Mouse (Mus musculus): Measurements from ENCODE around the gene Slc25a51. TPM values are rescaled to one million over a fixed set of nuclear protein-coding genes. Genes with fewer than 3 reads are reported as not detected.

Gene Slc25a51
- polyA plus RNA-seq (2014; fragmentation: Nextera tagmentation; extraction: Ambion mirVana), result 69.3 and 79.1 TPM in 2 replicates

DNA sequence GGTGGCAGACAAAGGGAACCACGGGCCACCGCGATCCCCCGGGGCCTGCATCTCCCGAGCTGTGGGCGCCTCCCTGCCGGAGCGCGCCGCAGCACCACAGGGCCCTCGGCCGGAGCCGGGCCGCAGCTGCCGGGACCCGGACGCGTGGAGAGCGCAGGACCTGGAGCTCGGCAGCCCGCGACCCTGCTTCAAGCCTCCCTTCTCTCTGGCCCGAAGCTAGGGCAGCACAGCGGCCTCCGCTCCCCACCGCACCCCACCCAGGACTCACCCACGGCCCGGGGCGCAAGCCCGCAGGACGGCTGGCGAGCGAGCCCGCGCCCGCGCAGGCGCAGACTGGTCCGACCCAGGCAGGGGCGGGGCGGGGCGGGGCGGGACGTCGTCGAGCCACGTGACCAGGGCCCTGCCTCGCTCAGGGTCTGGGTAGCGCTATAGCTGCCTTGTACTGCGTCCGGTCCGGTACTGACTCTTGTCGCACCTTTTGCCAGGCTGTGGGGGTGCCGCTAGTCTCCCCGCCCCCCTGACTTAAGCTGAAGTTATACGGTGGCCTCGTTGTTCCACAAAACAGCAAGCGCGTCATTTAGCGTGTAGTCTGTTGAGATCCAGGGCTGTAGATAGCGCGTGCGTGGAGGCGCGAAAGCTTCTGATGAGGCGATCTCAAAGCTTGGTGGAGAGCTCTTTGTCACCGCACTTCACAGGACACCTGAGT is at the start of gene Slc25a51:
Slc25a51 (minus strand) TSS at position 340 of the 706 bp plus-strand sequence.
- Histone ChIP-seq H3K27me3 (ENCODE audit: control insufficient read depth, insufficient read depth, low read length) (no peaks in the 10 kb centered on the region), H3K9ac (peak within 1 kb of the TSS; percentile 98), H3K4me2 (replicated peaks) (peak within 1 kb of the TSS; percentile 86), H3K27ac (peak within 1 kb of the TSS; percentile 86), H3K4me3 (replicated peaks; ENCODE audit: low read length) (peak within 1 kb of the TSS; percentile 99), H3K9me3 (ENCODE audit: control insufficient read depth, low read length) (no peaks in the 10 kb centered on the region), H3K4me1 (replicated peaks; ENCODE audit: control insufficient read depth, insufficient read depth, low read length) (peaks cover 17% of the 10 kb centered on the region), H3K36me3 (replicated peaks; ENCODE audit: control insufficient read depth, insufficient read depth) (peaks cover 10% of the 10 kb centered on the region)
- ATAC-seq (ENCODE audit: low FRiP score) (peak; percentile 97), DNase-seq (ENCODE audit: low spot score) (peak; percentile 92)
- WGBS, result under 1% methylated on average over 64 of the region's 67 CpGs

DNA sequence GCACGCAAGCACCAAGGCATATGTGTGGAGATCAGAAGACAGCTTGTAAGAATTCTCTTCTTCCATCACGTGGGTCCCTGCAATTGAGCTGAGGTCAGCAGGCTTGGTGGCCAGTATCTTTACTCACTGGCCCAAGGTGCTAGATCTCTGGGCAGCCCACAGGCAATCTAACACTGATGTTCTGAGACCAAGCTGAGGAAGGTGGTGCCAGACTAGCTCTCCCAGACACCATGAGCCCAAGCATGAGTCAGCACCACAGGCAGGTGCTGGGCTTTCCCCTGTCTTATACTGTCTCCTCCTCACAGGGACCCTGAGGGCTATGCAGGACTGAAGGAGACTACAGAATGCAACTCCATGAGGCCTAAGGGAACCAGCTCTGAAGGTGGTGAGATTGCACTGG is 49.0 kb upstream of the Slc25a51 start:
- WGBS, result 96% methylated on average over 2 of the region's 2 CpGs
- no peak overlapping the region for H3K27ac ChIP-seq
- H3K4me3 ChIP-seq (replicated peaks; ENCODE audit: low read length), result no peak overlapping the region
- no peaks in the 10 kb centered on the region for H3K27me3 ChIP-seq (ENCODE audit: control insufficient read depth, insufficient read depth, low read length)
- DNase-seq (ENCODE audit: low spot score), result no peak
- no peaks in the 10 kb centered on the region for H3K9me3 ChIP-seq (ENCODE audit: control insufficient read depth, low read length)
- no peak overlapping the region for H3K9ac ChIP-seq
- ATAC-seq (ENCODE audit: low FRiP score), result no peak
- no peaks in the 10 kb centered on the region for H3K36me3 ChIP-seq (replicated peaks; ENCODE audit: control insufficient read depth, insufficient read depth)
- peaks cover 13% of the 10 kb centered on the region; the same call in 1 of the 2 replicates for H3K4me1 ChIP-seq (replicated peaks; ENCODE audit: control insufficient read depth, insufficient read depth, low read length)
- H3K4me2 ChIP-seq (replicated peaks), result no peak overlapping the region

DNA sequence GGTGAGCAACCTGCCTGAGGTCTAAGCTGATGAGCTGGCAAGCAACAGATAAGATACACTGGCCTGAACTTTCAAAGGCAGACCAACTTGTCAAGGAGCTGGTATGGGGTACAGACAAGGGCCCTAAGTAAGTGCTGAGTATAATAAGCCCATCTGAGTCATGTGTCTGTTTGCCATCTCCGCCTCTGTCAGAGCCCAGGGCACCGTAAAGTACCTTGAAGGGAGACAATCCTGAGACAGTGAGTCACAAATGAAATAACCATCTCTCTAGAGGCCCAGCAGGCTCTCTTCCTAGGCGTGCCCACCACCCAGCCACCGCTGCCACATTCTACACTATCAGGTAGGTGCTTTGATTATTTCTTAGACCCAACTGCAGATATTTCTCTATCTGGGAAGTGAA is 46.4 kb upstream of the Slc25a51 start:
- H3K9me3 ChIP-seq (ENCODE audit: control insufficient read depth, low read length), result no peaks in the 10 kb centered on the region
- no peaks in the 10 kb centered on the region for H3K36me3 ChIP-seq (replicated peaks; ENCODE audit: control insufficient read depth, insufficient read depth)
- ATAC-seq (ENCODE audit: low FRiP score) (no peak), DNase-seq (ENCODE audit: low spot score) (no peak)
- no peaks in the 10 kb centered on the region for H3K27me3 ChIP-seq (ENCODE audit: control insufficient read depth, insufficient read depth, low read length)
- WGBS, result 85% methylated on average over 4 of the region's 4 CpGs
- H3K4me1 ChIP-seq (replicated peaks; ENCODE audit: control insufficient read depth, insufficient read depth, low read length), result peaks cover 15% of the 10 kb centered on the region; the same call in 1 of the 2 replicates
- no peak overlapping the region for H3K9ac ChIP-seq
- no peak overlapping the region for H3K27ac ChIP-seq
- no peak overlapping the region for H3K4me2 ChIP-seq (replicated peaks)
- H3K4me3 ChIP-seq (replicated peaks; ENCODE audit: low read length), result no peak overlapping the region

DNA sequence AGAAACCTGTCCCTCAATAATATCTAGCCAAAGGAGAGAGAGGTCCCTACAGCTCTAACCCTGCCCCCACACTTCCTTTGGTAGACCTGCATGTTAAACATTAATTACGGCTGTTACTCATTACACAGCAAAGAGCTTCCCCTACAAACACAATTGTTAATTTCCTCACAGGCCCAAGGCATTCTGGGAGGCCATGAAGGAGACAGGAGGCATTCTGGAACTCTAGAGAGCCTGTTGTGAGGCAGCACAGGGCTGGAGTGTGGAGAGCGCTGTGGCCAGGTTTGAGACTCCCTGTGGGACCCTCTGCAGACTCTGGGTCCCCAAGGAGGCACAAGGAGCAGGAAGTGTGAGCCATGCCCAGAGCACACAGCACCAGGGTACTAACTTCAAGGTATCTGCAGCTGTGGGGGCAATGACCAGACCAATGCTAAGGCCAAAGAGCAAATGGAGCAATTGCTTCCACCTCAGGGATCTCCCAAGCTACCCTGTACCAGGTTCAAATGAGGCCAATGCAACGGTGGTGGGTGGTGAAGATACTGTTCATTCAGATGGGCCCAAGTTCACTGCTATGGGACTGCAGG is 44.8 kb upstream of the Slc25a51 start:
- no peak overlapping the region for H3K4me3 ChIP-seq (replicated peaks; ENCODE audit: low read length)
- 78% methylated on average over 3 of the region's 3 CpGs for WGBS
- no peak overlapping the region for H3K27ac ChIP-seq
- H3K9ac ChIP-seq, result no peak overlapping the region
- H3K4me2 ChIP-seq (replicated peaks), result no peak overlapping the region
- ATAC-seq (ENCODE audit: low FRiP score) (no peak), DNase-seq (ENCODE audit: low spot score) (no peak)
- no peaks in the 10 kb centered on the region for H3K9me3 ChIP-seq (ENCODE audit: control insufficient read depth, low read length)
- H3K27me3 ChIP-seq (ENCODE audit: control insufficient read depth, insufficient read depth, low read length), result no peaks in the 10 kb centered on the region
- no peaks in the 10 kb centered on the region for H3K36me3 ChIP-seq (replicated peaks; ENCODE audit: control insufficient read depth, insufficient read depth)
- H3K4me1 ChIP-seq (replicated peaks; ENCODE audit: control insufficient read depth, insufficient read depth, low read length), result peaks cover 29% of the 10 kb centered on the region

DNA sequence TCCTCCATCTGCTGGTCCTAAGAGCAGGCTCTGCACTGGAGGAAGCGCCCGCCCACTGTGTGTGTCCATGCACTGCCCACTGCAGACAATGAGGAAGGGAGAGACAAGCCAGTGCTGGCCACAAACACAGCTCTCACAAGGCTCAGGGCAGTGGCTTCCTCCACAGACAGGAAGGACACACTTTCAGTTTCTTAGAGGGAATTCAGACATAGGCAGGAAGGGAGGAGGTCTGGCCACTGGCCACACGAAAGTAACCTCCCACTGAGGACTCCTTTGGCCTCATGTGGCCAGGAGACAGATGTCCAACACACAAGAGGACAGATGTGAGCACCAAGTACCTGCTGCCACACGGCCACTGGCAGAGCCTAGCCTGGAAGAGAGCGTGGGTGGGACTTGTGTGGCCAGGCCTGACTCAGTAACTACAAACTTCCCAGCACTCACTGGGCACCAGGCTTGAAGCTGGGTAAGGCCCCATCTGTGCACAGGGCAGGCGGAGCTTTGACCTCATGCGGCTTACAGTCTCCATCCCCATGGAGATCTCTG is 44.1 kb upstream of the Slc25a51 start:
- Histone ChIP-seq H3K4me3 (replicated peaks; ENCODE audit: low read length) (no peak overlapping the region), H3K4me1 (replicated peaks; ENCODE audit: control insufficient read depth, insufficient read depth, low read length) (peaks cover 29% of the 10 kb centered on the region), H3K27ac (no peak overlapping the region), H3K4me2 (replicated peaks) (no peak overlapping the region), H3K9ac (no peak overlapping the region), H3K9me3 (ENCODE audit: control insufficient read depth, low read length) (no peaks in the 10 kb centered on the region), H3K36me3 (replicated peaks; ENCODE audit: control insufficient read depth, insufficient read depth) (no peaks in the 10 kb centered on the region), H3K27me3 (ENCODE audit: control insufficient read depth, insufficient read depth, low read length) (no peaks in the 10 kb centered on the region)
- no peak for ATAC-seq (ENCODE audit: low FRiP score)
- WGBS, result 64% methylated on average over 7 of the region's 7 CpGs
- DNase-seq (ENCODE audit: low spot score), result no peak

DNA sequence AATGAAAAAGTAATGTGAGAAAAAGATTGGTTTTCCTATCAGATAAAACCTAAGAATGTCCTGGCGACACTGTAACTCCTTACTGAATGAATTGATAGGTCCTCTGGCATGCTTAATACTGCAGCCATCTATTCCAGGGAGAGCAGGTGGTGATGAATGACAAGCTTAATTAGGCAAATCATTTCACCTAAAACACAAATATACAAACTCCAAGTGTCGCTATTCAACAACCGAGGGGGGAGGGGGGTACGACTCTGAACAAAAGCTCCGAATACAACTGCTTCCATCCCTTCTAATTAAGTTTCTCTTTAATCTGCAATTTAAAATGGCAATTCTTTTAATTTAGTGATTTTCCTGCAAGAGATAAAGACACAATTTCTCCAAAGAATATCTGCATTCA is 40.4 kb upstream of the Slc25a51 start:
- no peak overlapping the region for H3K27ac ChIP-seq
- 0 out of 2 replicates have a peak, but pooled peaks cover 4% of the 10 kb centered on the region for H3K36me3 ChIP-seq (replicated peaks; ENCODE audit: control insufficient read depth, insufficient read depth)
- H3K27me3 ChIP-seq (ENCODE audit: control insufficient read depth, insufficient read depth, low read length), result no peaks in the 10 kb centered on the region
- DNase-seq (ENCODE audit: low spot score), result no peak
- H3K4me1 ChIP-seq (replicated peaks; ENCODE audit: control insufficient read depth, insufficient read depth, low read length), result peaks cover 29% of the 10 kb centered on the region
- 40% methylated on average over 5 of the region's 5 CpGs for whole genome bisulfite sequencing
- ATAC-seq (ENCODE audit: low FRiP score), result no peak
- H3K9ac ChIP-seq, result no peak overlapping the region
- H3K9me3 ChIP-seq (ENCODE audit: control insufficient read depth, low read length), result no peaks in the 10 kb centered on the region
- no peak overlapping the region for H3K4me3 ChIP-seq (replicated peaks; ENCODE audit: low read length)
- no peak overlapping the region for H3K4me2 ChIP-seq (replicated peaks)

DNA sequence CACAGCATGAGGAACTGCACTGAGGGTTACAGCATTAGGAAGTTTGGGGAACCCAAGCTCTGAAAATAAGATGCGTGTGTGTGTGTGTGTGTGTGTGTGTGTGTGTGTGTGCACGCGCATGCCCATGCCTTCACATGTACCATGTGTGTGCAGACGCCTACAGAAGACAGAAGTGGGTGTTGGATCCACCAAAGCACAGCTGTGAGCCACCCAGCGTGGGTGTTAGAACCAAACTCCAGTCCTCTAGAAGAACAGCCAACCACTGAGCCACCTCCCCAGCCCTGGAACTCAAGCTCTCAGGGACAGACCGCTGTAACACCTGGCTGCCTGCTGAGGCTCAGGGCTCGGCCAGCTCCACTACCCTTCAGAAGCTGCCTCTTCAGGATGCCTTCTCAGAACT is 39.9 kb upstream of the Slc25a51 start:
- ATAC-seq (ENCODE audit: low FRiP score), result no peak
- Histone ChIP-seq H3K36me3 (replicated peaks; ENCODE audit: control insufficient read depth, insufficient read depth) (0 out of 2 replicates have a peak, but pooled peaks cover 4% of the 10 kb centered on the region), H3K4me1 (replicated peaks; ENCODE audit: control insufficient read depth, insufficient read depth, low read length) (peaks cover 25% of the 10 kb centered on the region), H3K9me3 (ENCODE audit: control insufficient read depth, low read length) (no peaks in the 10 kb centered on the region), H3K4me3 (replicated peaks; ENCODE audit: low read length) (no peak overlapping the region), H3K9ac (no peak overlapping the region), H3K27me3 (ENCODE audit: control insufficient read depth, insufficient read depth, low read length) (no peaks in the 10 kb centered on the region), H3K27ac (no peak overlapping the region), H3K4me2 (replicated peaks) (no peak overlapping the region)
- no peak for DNase-seq (ENCODE audit: low spot score)
- WGBS, result 86% methylated on average over 7 of the region's 7 CpGs

DNA sequence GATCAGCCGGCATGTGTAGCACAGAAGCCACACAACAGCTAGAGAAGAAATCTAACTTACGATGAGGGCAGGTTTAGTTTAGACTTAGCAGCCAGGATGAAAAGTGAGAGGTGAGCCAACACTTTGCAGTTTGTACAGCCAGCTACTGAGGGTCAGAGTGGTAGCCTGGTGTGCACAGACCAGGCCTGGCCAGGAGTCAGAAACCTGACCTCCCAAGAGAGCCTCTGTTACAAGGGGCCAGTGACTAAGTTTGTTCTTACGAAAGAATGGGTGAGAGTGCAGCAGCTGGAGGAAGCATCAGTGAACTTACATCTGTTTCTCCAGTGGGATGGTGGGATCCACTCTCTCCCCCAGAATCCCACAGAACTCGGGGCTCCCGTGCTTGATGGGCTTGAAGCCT is 38.6 kb upstream of the Slc25a51 start:
- WGBS, result 87% methylated on average over 5 of the region's 5 CpGs

DNA sequence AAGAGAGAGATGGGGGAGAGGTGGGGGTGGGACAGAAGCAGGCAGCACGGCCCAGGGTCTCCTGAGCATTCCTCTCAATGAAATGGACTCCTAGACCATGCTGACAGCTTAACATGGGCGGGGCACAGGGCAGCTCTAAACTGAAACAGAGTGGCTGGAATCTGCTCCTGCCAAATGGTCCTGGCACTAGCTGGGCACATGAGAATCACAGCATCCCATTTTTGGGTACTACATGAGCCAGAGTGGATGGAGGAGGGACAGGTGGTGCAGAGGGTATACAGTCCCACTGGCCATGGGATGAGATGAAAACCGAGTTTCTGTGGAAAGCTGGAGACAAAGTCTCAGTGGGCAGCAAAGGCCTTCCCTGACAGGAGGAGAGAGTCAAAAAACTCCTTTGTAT is 36.7 kb upstream of the Slc25a51 start:
- H3K27ac ChIP-seq, result no peak overlapping the region
- peaks cover 17% of the 10 kb centered on the region for H3K4me1 ChIP-seq (replicated peaks; ENCODE audit: control insufficient read depth, insufficient read depth, low read length)
- no peak overlapping the region for H3K4me3 ChIP-seq (replicated peaks; ENCODE audit: low read length)
- WGBS, result 51% methylated on average over 3 of the region's 3 CpGs
- DNase-seq (ENCODE audit: low spot score), result no peak
- ATAC-seq (ENCODE audit: low FRiP score), result no peak
- H3K9me3 ChIP-seq (ENCODE audit: control insufficient read depth, low read length), result no peaks in the 10 kb centered on the region
- no peak overlapping the region for H3K9ac ChIP-seq
- no peaks in the 10 kb centered on the region for H3K27me3 ChIP-seq (ENCODE audit: control insufficient read depth, insufficient read depth, low read length)
- H3K4me2 ChIP-seq (replicated peaks), result no peak overlapping the region
- H3K36me3 ChIP-seq (replicated peaks; ENCODE audit: control insufficient read depth, insufficient read depth), result 0 out of 2 replicates have a peak, but pooled peaks cover 4% of the 10 kb centered on the region

More for the DNA sequence above, 38.6 kb upstream of the Slc25a51 start:
- Histone ChIP-seq H3K36me3 (replicated peaks; ENCODE audit: control insufficient read depth, insufficient read depth) (0 out of 2 replicates have a peak, but pooled peaks cover 4% of the 10 kb centered on the region), H3K9ac (no peak overlapping the region), H3K27me3 (ENCODE audit: control insufficient read depth, insufficient read depth, low read length) (no peaks in the 10 kb centered on the region), H3K4me3 (replicated peaks; ENCODE audit: low read length) (no peak overlapping the region), H3K4me2 (replicated peaks) (no peak overlapping the region), H3K9me3 (ENCODE audit: control insufficient read depth, low read length) (no peaks in the 10 kb centered on the region), H3K4me1 (replicated peaks; ENCODE audit: control insufficient read depth, insufficient read depth, low read length) (peaks cover 16% of the 10 kb centered on the region), H3K27ac (no peak overlapping the region)
- ATAC-seq (ENCODE audit: low FRiP score) (no peak), DNase-seq (ENCODE audit: low spot score) (no peak)
